Comparison of ENCODE assay signal across 10 mouse cellular contexts in genomic region chr8:13668367-13668766, GRCm38 (mm10). TPM values are rescaled to one million over a fixed set of nuclear protein-coding genes. Genes with fewer than 3 reads are reported as not detected.
DNase-seq lines count a peak whose midpoint lies in the region; ATAC-seq and TF ChIP-seq lines count a peak whose summit lies in the region.
"Had no signal": no experiment of that assay in that cellular context is flagged by ENCODE, and none has a peak within 500 bp of the region (broad histone marks: within the 10 kb centered on the region; RNA-seq: fewer than 3 reads in every experiment).

No protein-coding gene starts in this region.

- no peak overlapping the region for H3K9ac ChIP-seq in hindbrain, embryonic 14.5 days
- H3K9ac ChIP-seq in liver, embryonic 11.5 days (ENCODE audit: low read depth, low read length) = no peak overlapping the region
- no peak overlapping the region for H3K9ac ChIP-seq in forebrain, embryonic 11.5 days (ENCODE audit: low read length)

- H3K4me1 ChIP-seq in hindbrain, embryonic 14.5 days (replicated peaks; ENCODE audit: control insufficient read depth, insufficient read depth, low read length) = 0 out of 2 replicates have a peak, but pooled peaks cover 6% of the 10 kb centered on the region
- peaks cover 57% of the 10 kb centered on the region for H3K4me1 ChIP-seq in liver, embryonic 11.5 days (replicated peaks; ENCODE audit: control insufficient read depth, insufficient read depth, low read length)
- no peaks in the 10 kb centered on the region for H3K4me1 ChIP-seq in forebrain, embryonic 11.5 days (replicated peaks; ENCODE audit: control insufficient read depth, insufficient read depth, low read length)

- WGBS in hindbrain, embryonic 14.5 days = 60% methylated on average over 10 of the region's 10 CpGs
- WGBS in liver, embryonic 11.5 days = 71% methylated on average over 10 of the region's 10 CpGs
- WGBS in forebrain, embryonic 11.5 days = 77% methylated on average over 10 of the region's 10 CpGs

- DNase-seq in fibroblast of lung, adult 2 months (ENCODE audit: low read depth) = peak; percentile 54
- DNase-seq in hindbrain, embryonic 14.5 days (ENCODE audit: low spot score) = no peak
- no peak for DNase-seq in liver, embryonic 11.5 days (ENCODE audit: low spot score)
- DNase-seq in forebrain, embryonic 11.5 days (ENCODE audit: low spot score) = no peak
- no peak for DNase-seq in adrenal gland, adult 2 months
- DNase-seq in T-cell, adult 2 months (ENCODE audit: low spot score) = no peak
- DNase-seq in spleen, postnatal 10 days (ENCODE audit: low spot score in 2 of 2) = no peak

- no peak for TF ChIP-seq CTCF in C2C12 (IDR thresholded peaks at IDR 0.05; ENCODE audit: control insufficient read depth, insufficient read depth, insufficient read length)

- peaks cover 90% of the 10 kb centered on the region for H3K79me3 ChIP-seq in C2C12 (ENCODE audit: low read depth)

- no peaks in the 10 kb centered on the region for H3K9me3 ChIP-seq in hindbrain, embryonic 14.5 days (ENCODE audit: control insufficient read depth, low read length)
- no peaks in the 10 kb centered on the region for H3K9me3 ChIP-seq in liver, embryonic 11.5 days (ENCODE audit: control insufficient read depth, low read length)
- H3K9me3 ChIP-seq in forebrain, embryonic 11.5 days (ENCODE audit: control insufficient read depth, low read length) = no peaks in the 10 kb centered on the region

- H3K27me3 ChIP-seq in C2C12 (ENCODE audit: control insufficient read depth, insufficient read depth, insufficient read length) = no peaks in the 10 kb centered on the region
- no peaks in the 10 kb centered on the region for H3K27me3 ChIP-seq in hindbrain, embryonic 14.5 days (ENCODE audit: control insufficient read depth, insufficient read depth, low read length)
- no peaks in the 10 kb centered on the region for H3K27me3 ChIP-seq in liver, embryonic 11.5 days (replicated peaks; ENCODE audit: control insufficient read depth, insufficient read depth, low read length)
- no peaks in the 10 kb centered on the region for H3K27me3 ChIP-seq in forebrain, embryonic 11.5 days (ENCODE audit: control insufficient read depth, insufficient read depth, low read length)

- no peak for ATAC-seq in hindbrain, embryonic 14.5 days (ENCODE audit: low FRiP score)
- no peak for ATAC-seq in liver, embryonic 11.5 days (replicated peaks; ENCODE audit: low FRiP score)
- ATAC-seq in forebrain, embryonic 11.5 days (replicated peaks; ENCODE audit: low FRiP score) = no peak

- H3K27ac ChIP-seq in hindbrain, embryonic 14.5 days = 0 out of 2 replicates have a peak overlapping the region, but pooled peaks have one; percentile 32
- H3K27ac ChIP-seq in liver, embryonic 11.5 days (ENCODE audit: low read depth, low read length) = peak overlapping the region; percentile 49; the same call in 1 of the 2 replicates
- no peak overlapping the region for H3K27ac ChIP-seq in forebrain, embryonic 11.5 days (ENCODE audit: low read depth, low read length)

- H3K4me3 ChIP-seq in C2C12 (ENCODE audit: insufficient read depth, poor library complexity, severe bottlenecking) = no peak overlapping the region
- no peak overlapping the region for H3K4me3 ChIP-seq in hindbrain, embryonic 14.5 days (replicated peaks; ENCODE audit: low read length)
- no peak overlapping the region for H3K4me3 ChIP-seq in liver, embryonic 11.5 days (ENCODE audit: low read depth, low read length)
- H3K4me3 ChIP-seq in forebrain, embryonic 11.5 days (ENCODE audit: low read depth, low read length) = no peak overlapping the region

- H3K79me2 ChIP-seq in C2C12 (ENCODE audit: control insufficient read depth, insufficient read depth) = peaks cover 99% of the 10 kb centered on the region

- no peak overlapping the region for H3ac ChIP-seq in C2C12 (ENCODE audit: control insufficient read depth, insufficient read length, low read depth)

- peaks cover 35% of the 10 kb centered on the region for H3K36me3 ChIP-seq in C2C12 (ENCODE audit: control insufficient read depth, insufficient read depth)
- H3K36me3 ChIP-seq in hindbrain, embryonic 14.5 days (replicated peaks; ENCODE audit: control insufficient read depth, insufficient read depth) = no peaks in the 10 kb centered on the region
- H3K36me3 ChIP-seq in liver, embryonic 11.5 days (ENCODE audit: control insufficient read depth, insufficient read depth, low read length) = no peaks in the 10 kb centered on the region
- no peaks in the 10 kb centered on the region for H3K36me3 ChIP-seq in forebrain, embryonic 11.5 days (ENCODE audit: control insufficient read depth, insufficient read depth, low read length)

- H3K4me2 ChIP-seq in hindbrain, embryonic 14.5 days (replicated peaks) = no peak overlapping the region
- no peak overlapping the region for H3K4me2 ChIP-seq in liver, embryonic 11.5 days
- no peak overlapping the region for H3K4me2 ChIP-seq in forebrain, embryonic 11.5 days (ENCODE audit: low read depth, low read length, severe bottlenecking)

TF ChIP-seq in C2C12, 6 proteins besides CTCF, POLR2A, EP300 and RAD21:
- TF ChIP-seq USF1 (IDR thresholded peaks at IDR 0.05; ENCODE audit: low read depth) (peak; percentile 47), MYOD1 (IDR thresholded peaks at IDR 0.05; ENCODE audit: control insufficient read depth, insufficient read length, low read depth) (peak; percentile 95), MAX (IDR thresholded peaks at IDR 0.05) (peak; percentile 48), MYOG (IDR thresholded peaks at IDR 0.05; ENCODE audit: control insufficient read depth, extremely low read depth, insufficient read length) (no peak), CEBPB (IDR thresholded peaks at IDR 0.05; ENCODE audit: low read depth) (no peak), FOSL1 (IDR thresholded peaks at IDR 0.05; ENCODE audit: insufficient read depth, low read length, poor library complexity, severe bottlenecking) (no peak)

RNA-seq across cellular contexts. Expression of gene Rasa3, which starts 9.0 kb away (rescaled TPM):
- 67.0 TPM for polyA plus RNA-seq in C2C12 (2012; fragmentation: generic; extraction: Trizol)
- 32.6 and 37.3 TPM in 2 replicates for polyA plus RNA-seq in hindbrain, embryonic 14.5 days (2014; fragmentation: Nextera tagmentation; extraction: Ambion mirVana)
- 37.2 and 38.2 TPM in 2 replicates for polyA plus RNA-seq in liver, embryonic 11.5 days (2014; fragmentation: Nextera tagmentation; extraction: Ambion mirVana)
- polyA plus RNA-seq in forebrain, embryonic 11.5 days (2014; fragmentation: Nextera tagmentation; extraction: Ambion mirVana) = 28.0 and 28.6 TPM in 2 replicates
- 10 to 100 TPM; 27.4 to 35.9 TPM for total RNA-seq in adrenal gland, adult 2 months (2021)
- 25.8 and 38.6 TPM in 2 replicates for polyA plus RNA-seq in adrenal gland, adult 2 months (2012; rRNA removed)

RNA-seq across cellular contexts. Expression of gene Cfap97d2, which starts 37.3 kb away (rescaled TPM):
- polyA plus RNA-seq in C2C12 (2012; fragmentation: generic; extraction: Trizol) = not detected
- 0.73 and 1.7 TPM in 2 replicates for polyA plus RNA-seq in hindbrain, embryonic 14.5 days (2014; fragmentation: Nextera tagmentation; extraction: Ambion mirVana)
- 0.19 TPM in 1 of 2 replicates, not detected in the other for polyA plus RNA-seq in liver, embryonic 11.5 days (2014; fragmentation: Nextera tagmentation; extraction: Ambion mirVana)
- polyA plus RNA-seq in forebrain, embryonic 11.5 days (2014; fragmentation: Nextera tagmentation; extraction: Ambion mirVana) = 0.96 and 1.3 TPM in 2 replicates
- total RNA-seq in adrenal gland, adult 2 months (2021) = not detected
- 0.13 and 0.45 TPM in 2 replicates for polyA plus RNA-seq in adrenal gland, adult 2 months (2012; rRNA removed)
- total RNA-seq: hematopoietic stem cell, adult 5-6 weeks; MEL had no signal
